Mouse (Mus musculus) adrenal gland, postnatal 36 days (tissue): ENCODE measurements around the gene Msh3. TPM values are rescaled to one million over a fixed set of nuclear protein-coding genes. Genes with fewer than 3 reads are reported as not detected.
"Not testable (repeated sequence)": the region's sequence is repeated elsewhere in the genome, so short reads cannot be mapped to it uniquely, and the experiment has no call there.

ENCODE experiments used
- DNase-seq, 2 experiments: peaks; one replicate each; pipeline ENCODE4 v3.0.0; 2021; ENCODE audit warnings: mixed read lengths in 1 of 2
- long read RNA-seq, 2 experiments: library from polyadenylated mRNA; stranded (forward); transcript quantifications; one replicate each; pipeline ENCODE4 v2.0.0; 2021; ENCODE audit warnings: borderline sequencing depth in 2 of 2
- total RNA-seq, 2 experiments: library from RNA; stranded (reverse); gene quantifications; 2 replicates each; pipeline ENCODE4 v1.2.3; 2021

Msh3 gene
- total RNA-seq, result 10 to 100 TPM; 15.7 to 26.2 TPM
- long read RNA-seq, experiment 1, partial matches to known transcripts, result 4 of 14 reads
- long read RNA-seq, experiment 1, other reads (novel, unspliced or antisense), result 5 of 14 reads
- long read RNA-seq, experiment 2, partial matches to known transcripts, result 0 of 2 reads
- long read RNA-seq, experiment 2, other reads (novel, unspliced or antisense), result 0 of 2 reads

DNA sequence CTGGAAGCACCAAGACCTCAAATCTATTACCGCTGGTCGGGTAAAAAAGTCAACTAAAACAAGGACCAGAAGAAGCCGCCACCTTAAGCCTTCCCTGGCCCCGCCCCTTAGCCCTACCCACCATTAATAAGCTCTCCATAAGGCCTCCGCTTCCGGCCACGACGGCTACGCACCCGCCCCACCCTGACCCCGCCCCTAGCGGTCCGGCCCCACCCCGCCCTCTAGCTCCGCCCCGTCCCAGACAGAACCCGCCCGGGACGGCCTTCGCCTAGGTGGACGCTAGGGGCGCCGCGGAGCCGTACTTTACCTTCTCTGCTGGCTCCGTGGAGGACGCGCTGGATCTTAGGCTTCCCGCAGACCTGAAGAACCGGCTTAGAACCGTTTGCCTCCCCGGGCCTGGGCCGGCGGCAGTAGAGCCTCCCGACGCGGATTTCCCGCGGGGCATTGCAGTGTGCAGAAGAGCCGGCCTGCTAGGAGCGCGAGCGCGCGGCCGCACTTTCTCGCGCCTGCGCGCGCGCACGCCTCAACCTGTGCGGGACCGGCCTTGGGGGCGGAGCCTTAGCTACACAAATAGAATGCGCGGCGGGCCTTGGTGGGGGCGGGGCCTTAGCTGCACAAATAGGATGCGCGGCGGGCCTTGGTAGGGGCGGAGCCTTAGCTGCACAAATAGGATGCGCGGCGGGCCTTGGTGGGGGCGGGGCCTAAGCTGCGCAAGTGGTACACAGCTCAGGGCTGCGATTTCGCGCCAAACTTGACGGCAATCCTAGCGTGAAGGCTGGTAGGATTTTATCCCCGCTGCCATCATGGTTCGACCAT is at the start of gene Msh3, which contains the start of gene Dhfr:
Gene Msh3, minus strand, starts transcription at position 548 of the 816 bp plus-strand sequence.
Gene Dhfr, plus strand, starts transcription at position 271 of the 816 bp plus-strand sequence.
- DNase-seq, result peak; percentile 96 to 99

DNA sequence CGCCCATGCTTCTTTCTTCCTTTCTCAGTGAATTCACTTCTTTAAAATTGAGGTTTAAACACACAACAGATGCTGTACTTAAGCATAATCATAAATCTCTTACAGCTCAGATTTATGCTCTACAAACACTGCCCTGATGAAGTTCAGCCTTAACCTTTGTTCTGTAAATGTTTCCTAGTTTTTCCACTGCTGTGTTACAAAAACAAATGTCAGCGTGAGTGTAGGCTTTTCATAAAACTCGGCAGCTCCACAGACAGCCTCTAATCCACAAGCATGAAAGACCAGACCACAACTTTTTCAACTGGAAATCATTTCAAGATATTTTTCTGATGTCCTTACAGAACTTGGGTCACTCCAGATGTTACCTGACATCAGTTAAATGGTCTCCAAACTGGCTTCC is 48.7 kb upstream of the Msh3 start:
- no peak for DNase-seq

DNA sequence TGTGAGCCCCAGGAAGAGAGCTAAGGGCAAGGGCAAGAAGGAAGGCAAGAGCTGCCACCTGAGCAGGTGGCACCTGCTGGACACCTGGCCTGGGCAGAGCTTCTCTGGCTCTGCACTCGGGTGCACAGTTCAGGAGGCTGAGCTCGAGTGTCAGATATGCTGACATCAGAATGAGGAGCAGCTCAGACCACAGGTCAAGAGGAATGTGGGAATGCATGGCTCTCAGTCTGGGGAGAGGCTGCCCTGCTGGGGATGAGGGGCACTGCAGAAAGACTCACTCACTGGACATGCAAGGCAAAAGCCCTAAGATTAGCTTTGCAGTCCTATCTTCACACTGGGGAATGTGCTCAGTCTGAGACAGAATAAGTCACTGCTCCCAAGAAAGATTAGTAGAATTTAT is 47.3 kb upstream of the Msh3 start:
- no peak for DNase-seq

DNA sequence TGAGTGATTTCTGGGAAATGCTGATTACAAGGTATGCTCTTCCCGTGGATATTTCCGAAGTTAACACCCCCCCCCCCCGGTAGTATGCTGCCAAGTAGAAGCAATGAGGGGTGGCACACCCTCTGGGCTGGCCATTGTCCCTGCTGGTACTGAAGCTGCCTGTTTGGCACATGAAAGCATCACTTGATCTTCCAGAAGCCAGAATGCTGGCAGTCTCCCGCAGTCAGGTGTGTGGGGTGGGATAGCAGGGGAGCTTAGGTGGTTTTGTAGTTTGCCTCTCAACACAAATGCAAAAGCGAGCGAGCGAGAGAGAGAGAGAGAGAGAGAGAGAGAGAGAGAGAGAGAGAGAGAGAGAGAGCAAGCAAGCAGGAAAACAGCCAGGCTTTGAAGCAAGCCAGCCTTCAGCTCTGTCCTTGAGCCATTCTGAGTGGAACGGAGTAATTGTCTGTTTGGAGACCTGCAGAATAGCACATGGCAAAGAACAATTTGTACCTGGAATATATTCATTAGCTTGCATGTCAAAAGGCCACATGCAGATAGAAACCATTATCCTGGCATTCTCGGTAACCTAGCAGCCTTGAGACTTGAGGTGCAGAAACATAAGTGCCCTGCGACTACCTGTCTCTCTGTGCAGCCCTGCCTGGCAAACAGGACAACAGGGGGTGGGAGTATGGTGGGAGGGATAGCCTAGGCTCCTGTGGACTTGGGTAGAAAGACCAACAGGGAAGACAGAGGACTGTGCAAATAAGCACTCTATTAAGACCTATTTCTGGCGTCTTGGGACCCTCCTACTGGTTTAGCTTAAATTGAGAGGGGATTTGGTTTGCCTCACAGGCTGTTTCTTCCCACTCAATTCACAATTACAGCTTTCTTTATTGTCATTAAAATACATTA is 43.9 kb upstream of the Msh3 start:
- peak; percentile 24 to 40 for DNase-seq

DNA sequence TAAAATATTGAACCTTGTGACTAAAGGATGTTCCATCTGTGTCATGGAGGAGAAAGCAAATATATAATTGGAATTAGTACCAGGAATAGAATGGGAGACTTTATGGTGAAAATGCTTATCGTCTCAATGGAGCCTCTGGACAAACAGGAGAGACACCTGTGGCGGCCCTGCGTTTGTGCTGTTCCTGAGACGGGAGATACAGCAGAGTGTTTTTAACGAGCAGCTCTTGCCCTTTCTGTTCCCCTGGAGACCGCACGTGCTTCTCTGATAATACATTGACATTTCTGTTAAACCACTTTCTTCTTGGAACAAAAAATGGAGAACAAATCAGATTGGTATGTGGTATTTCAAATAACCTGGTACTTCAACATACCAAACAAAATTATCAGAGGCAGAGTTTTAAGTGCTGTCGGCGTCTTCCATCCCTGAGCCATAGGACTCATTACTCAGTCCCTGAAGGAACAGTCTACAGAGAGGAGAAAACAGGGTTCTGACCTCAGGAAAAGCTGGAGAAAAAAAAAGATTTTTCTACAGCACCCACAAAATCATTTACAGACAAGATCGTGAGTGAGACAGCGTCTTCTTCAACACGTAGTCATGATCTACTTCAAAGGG is 38.4 kb upstream of the Msh3 start:
- no peak for DNase-seq

DNA sequence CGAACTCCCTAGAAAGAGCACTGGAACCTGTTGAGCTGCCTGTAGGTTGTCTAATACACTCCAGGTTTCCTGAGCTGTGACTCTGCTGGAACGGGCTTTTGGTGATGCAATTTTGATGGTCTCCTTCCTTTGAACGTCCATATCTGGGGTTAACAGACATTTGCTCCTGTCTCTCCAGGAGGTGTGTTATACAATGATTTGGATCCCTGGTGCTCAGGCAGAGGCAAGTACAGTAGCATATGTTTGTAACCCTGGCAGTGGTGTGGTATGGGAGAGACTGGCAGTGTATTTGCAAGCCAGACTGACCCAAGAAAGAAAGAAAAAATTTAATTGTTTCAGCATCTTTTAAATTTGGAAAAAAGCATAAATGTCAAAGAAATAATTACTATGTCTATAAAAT is 32.6 kb upstream of the Msh3 start:
- no peak for DNase-seq

DNA sequence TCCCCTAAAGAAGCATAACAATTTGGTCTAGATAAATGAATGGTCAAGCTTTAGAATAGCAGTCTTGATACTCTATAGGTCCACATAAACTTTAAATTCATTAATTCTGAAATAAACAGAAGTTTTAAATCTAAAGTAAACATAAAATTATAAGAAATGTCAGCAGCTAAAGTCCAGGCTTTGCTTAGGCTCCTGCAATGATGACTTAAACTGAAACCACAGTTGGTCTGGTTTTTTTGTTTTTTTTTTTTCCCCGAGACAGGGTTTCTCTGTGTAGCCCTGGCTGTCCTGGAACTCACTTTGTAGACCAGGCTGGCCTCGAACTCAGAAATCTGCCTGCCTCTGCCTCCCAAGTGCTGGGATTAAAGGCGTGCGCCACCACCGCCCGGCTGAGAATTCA is 16.7 kb upstream of the Msh3 start:
- not testable (repeated sequence) for DNase-seq

DNA sequence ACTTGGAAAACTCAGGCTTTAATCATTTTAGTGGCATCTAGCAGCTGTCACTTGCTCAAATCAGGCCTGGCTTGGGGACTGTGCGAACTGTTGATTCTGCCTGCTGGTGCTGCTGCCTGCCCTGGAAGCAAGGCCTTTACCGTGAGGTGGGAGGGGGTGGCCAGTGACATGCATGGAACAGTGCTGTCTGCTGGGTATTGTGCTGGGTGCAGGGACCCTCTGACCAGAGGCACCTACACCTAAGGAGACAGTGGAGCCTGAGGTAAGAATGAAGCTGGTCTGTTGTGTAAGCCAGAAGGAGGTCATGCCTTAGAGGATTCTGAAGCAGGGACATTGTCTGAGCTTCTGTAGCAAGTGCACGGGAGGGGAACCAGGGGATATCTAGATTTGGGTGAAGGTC is 16.0 kb upstream of the Msh3 start:
- DNase-seq, result no peak

DNA sequence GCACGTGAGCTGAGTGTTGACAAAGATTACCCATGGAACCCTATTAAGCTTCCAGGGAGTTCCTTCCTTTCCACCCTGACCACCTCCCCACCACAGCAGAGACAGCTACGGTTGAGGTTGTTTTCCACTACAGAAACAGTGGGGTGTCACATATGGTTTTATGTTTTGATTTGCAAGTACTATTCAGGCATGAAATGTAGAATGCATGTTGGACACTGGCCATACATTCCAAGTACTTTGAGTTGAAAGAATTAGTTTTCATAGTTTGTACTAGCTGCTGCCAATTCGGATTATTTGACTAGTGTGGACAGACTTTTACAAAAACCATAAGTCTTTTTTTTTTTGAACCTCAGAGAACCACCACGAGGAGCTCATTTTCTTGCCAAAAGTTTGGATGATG is 10.5 kb upstream of the Msh3 start:
- DNase-seq, result no peak

DNA sequence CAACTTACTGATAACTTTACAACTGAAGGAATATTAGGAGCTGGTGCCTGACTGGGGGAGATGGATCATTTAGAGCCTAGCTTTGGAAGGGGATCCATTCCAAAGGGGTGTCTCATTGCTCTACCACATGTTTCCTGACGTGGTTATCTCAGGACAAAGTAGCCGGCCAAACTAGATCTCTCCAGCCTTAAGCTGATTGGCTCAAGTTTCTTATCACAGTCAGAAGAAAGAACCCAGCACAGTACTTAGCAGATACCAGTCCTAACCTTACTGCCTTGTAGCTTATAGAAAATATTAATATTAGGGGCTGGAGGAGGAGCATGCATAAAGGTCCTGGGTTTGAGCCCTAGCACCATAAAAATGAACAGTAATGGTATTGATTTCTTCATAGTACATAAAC is 6.8 kb upstream of the Msh3 start:
- no peak for DNase-seq

DNA sequence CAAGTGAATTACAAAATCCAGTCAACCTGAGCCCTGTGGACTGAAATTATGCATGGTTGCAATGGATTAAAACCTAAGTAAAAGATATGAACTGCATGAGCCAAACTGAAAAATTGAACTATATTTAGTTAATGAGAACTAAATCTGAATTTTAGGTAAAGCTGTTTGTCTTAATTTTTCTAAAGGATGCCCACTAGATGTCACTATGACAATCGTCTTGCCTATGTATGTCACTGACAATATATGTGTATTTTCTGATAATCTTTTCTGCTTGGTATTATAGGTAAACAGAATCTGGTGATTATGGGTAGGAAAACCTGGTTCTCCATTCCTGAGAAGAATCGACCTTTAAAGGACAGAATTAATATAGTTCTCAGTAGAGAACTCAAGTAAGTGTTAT is 2.8 kb upstream of the Msh3 start:
- no peak for DNase-seq

DNA sequence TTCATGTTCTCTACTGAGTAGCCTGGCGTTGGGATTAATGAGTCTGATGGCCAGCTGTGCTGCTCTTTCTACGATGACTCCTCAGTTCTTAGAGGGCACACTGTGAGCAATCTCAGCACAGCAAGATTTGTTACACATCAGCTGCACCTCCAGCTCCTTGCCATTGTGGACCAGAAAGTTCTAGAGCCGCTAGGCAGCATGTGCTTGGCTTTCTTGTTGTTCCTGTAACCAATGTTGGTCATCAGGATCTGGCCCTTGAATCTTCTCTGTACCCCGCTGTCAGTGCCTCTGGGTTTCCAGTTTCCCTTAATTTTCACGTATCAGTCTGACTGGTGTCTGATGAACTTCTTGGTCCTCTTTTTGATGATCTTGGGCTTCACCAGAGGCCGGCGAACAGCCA is 1.6 kb upstream of the Msh3 start:
- DNase-seq, result no peak

DNA sequence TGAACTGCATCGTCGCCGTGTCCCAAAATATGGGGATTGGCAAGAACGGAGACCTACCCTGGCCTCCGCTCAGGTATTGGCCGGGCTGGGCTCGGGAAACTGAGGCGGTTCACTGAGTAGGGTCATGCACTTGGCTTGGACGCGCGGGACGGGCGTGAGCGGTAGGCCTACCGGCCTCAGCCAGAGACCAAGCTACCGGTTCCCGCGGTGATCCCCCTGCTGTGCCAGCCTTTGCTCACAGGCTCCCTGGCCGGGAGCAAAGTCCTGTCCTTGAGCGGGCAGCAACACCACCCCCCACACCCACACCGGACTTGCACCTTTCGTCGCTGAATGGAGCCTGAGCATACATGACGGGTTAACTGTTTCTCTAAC is 455 bp upstream of the Msh3 start:
- peak in 1 of 2 experiments; percentile 44 for DNase-seq

DNA sequence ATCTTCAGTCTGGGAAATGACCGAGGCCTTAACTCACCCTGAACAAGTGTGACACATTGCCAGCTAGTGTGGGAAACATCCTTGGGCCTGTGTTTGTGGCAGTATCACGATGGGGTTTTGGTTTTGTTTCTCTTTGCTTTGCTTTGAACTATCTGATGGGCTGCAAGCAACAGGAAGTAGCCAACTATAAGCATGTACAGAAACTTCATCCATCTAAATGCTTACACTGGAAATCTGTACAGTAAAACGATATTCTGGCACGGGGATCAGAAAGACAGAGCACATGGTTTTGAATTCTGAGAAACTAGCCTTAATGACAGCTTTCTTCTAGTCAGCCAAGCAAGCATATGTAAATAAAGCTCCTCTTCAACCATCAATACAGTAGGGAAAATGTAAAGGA is 847 bp downstream of the Msh3 start:
- DNase-seq, result no peak

DNA sequence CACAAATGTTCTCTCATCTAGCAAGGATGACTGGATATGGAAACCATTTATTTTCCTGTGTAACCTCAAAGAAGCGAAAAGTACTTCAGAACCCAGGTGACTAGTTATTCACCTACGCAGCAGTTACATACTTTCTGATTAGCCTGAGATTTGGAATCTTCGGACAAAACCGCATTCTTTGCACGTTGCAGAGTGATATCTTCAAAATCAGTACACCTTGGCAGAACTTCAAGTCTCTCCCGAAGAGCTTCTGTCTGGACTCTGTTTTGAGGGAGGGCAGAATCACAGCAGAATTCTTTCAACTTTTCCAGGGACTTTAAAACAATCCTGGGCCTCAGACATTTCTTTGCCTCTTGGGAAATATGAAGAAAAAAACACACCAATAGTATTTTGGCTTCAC is 3.7 kb downstream of the Msh3 start:
- DNase-seq, result no peak

DNA sequence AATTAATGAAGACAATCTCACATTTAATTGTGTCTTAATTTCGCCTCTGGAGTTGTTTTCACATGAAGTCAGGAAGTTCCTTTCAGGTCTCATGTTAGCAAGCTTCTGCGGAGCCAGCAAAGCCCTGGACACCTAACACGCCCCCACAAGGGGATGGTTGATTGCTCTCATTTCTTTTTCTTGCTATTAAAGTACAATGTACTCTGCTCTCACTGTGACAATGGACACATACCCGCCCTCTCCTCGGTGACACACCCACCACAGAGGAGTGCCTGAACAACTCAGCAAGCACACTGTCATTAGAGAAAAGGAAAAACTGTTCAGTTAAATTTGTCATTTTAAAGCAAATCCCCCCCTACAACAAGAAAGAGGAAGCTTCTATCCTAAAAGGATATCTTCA is 8.5 kb downstream of the Msh3 start:
- DNase-seq, result no peak

DNA sequence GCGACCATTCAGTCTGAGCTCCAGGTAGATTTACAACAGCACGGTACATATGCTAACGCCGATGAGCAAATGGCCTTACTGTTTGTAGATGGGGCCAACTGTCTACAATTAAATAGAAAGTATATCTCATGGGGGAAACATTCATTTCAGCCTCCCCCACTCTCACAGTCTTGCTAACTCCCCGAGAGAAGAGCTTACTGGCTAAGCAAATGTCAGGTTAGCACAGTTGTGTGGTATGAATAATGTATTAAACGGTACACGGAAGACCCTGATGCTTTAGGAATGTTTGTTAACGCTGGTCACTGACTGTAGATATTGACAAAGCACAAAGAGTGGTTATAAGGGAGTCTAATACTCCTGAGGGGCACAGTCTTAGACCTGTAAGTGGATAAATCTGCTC is 10.8 kb downstream of the Msh3 start:
- DNase-seq, result no peak

DNA sequence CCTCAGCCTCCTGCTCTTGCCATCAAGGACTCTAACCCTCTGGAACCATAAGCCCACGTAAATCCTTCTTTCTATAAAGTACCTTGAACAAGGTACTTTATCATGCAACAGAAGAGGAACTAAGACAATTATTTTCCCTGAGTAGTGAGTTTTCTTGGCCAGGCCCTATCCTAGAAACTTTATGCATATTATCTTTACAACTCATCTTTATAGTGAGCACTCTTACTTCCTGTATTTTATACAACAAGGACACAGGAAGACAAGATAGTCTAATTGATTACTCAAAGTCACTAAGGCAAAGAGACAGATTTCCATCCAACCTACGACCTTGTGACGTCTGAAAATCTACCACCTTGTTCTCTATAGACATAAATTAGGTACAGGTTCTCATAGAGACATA is 15.0 kb downstream of the Msh3 start:
- DNase-seq, result no peak

DNA sequence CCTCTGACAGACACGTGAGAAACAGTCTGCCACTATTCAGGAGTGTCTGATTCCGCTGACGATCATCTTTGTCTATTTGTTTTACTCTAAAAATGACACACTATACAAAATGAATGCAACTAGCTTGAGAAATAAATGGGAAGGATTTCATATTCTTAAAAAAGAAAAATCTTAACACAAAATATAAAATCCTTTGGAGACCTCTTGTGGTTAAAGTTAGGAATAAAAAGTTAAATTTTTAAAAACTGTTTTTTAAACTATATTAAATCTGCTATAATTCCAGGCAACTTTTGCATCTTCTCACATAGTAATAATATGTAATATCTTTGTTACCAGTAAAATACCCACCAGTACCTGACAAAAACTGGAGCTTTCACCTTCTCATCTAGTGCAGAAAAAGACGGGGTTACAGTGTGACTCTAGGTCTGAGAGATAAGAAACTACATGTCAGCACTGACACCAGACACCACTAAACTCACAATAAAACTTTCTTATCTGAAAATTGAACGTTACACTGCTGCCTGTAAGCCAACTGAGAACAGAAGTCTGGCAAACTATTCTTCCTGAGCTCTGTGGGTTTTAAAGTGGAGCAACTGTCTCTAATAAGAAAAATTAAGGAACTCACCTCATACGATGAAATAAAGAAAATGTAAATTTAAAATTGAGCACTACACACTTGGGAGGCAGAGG is 16.9 kb downstream of the Msh3 start:
- no peak for DNase-seq

DNA sequence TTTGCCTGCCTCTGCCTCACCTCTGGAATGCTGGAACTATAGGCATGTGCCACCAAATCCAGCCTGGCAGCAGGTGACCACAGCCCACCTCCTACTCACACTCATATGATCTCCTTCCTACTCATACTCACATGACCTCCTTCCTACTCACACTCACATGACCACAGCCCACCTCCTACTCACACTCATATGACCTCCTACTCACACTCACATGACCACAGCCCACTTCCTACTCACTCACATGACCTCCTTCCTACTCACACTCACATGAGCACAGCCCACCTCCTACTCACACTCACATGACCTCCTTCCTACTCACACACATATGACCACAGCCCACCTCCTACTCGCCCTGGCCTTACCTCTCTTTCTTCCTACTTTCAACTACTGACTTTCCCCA is 17.9 kb downstream of the Msh3 start:
- DNase-seq, result no peak

DNA sequence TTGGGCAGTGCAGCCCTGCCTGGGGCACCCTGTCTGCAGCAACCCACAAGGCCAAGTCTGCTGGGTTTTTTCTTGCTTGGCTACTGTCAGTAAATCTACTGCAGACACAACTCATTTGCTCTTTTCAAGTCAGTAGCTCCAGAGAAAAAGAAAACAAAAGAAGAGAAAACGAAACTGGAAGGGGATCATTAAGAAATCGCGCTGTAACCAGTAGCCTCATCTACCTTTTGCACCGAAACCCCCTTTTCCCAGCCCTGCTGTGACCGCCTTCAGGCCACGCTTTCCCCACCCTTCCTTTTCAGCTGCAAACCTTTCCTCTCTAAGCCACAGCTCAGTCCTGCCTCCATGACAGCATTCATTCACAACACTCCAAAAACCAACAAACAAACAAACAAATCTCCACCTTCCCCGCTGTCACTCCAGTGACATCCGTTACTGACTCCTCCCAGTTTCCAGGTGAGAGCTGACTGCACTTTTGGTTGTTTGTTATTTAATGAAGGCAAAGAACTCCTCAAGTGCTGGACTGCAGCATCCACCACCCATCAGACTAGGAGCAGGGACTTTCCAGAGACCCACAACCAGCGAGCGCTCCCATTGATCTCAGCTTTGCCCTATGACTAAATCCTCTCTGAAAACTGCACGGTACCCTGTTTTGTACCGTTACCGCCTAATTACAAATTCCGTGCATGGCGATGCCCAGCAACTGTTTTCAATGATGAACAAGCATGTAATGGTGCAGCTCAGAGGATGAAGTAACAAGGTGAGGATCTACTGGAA is 22.5 kb downstream of the Msh3 start:
- no peak for DNase-seq
